Mouse (Mus musculus) limb, embryonic 14.5 days (tissue): ENCODE results near the gene Ap1m2. TPM values are rescaled to one million over a fixed set of nuclear protein-coding genes. Genes with fewer than 3 reads are reported as not detected.

Experiments used
- ATAC-seq: fragments of 200-750 bp; cut with Nextera tagmentation; 2 replicates; pipeline ENCODE4 v1.8.0; 2017; ENCODE audit warnings: low read depth, moderate number of reproducible peaks, moderate TSS enrichment; ENCODE audit not compliant: low FRiP score
- DNase-seq: peaks from one replicate; pipeline ENCODE4 v3.0.0-alpha.2; 2015; ENCODE audit warnings: low spot score
- H3K27ac ChIP-seq: fragments of 300-500 bp; sonication (generic); replicated peaks from 2 replicates; pipeline ENCODE4 v1.5.1; 2014; ENCODE audit warnings: low read depth, mild to moderate bottlenecking, low read length, moderate library complexity, mixed read lengths
- H3K27me3 ChIP-seq: fragments of 300-500 bp; sonication (generic); 2 replicates; pipeline ENCODE4 v1.6.1; 2014; ENCODE audit warnings: low read length, mixed read lengths; ENCODE audit not compliant: control insufficient read depth, insufficient read depth
- H3K36me3 ChIP-seq: fragments of 300-500 bp; sonication (generic); 2 replicates; pipeline ENCODE4 v1.6.1; 2014; ENCODE audit warnings: mild to moderate bottlenecking, low read length, moderate library complexity, mixed read lengths; ENCODE audit not compliant: control insufficient read depth, insufficient read depth
- H3K4me1 ChIP-seq: fragments of 300-500 bp; sonication (generic); 2 replicates; pipeline ENCODE4 v1.6.1; 2014; ENCODE audit warnings: antibody characterized with exemption, low read length, mixed read lengths; ENCODE audit not compliant: control insufficient read depth, insufficient read depth
- H3K4me2 ChIP-seq: fragments of 300-500 bp; sonication (generic); replicated peaks from 2 replicates; pipeline ENCODE4 v1.6.1; 2014; ENCODE audit warnings: low read depth, mild to moderate bottlenecking, low read length, moderate library complexity; ENCODE audit not compliant: severe bottlenecking
- H3K4me3 ChIP-seq: fragments of 300-500 bp; sonication (generic); replicated peaks from 2 replicates; pipeline ENCODE4 v1.5.1; 2014; ENCODE audit warnings: low read length
- H3K9ac ChIP-seq: fragments of 300-500 bp; sonication (generic); 2 replicates; pipeline ENCODE4 v1.6.1; 2014; ENCODE audit warnings: mild to moderate bottlenecking, low read depth, low read length, moderate library complexity; ENCODE audit not compliant: severe bottlenecking
- H3K9me3 ChIP-seq: fragments of 300-500 bp; sonication (generic); 2 replicates; pipeline ENCODE4 v1.6.1; 2016; ENCODE audit warnings: low read length; ENCODE audit not compliant: control insufficient read depth
- POLR2A ChIP-seq: fragments of 200-500 bp; IDR thresholded peaks from 2 replicates; pipeline ENCODE4 v1.8.0; 2012; ENCODE audit warnings: inconsistent platforms, mild to moderate bottlenecking, moderate library complexity, borderline replicate concordance; ENCODE audit not compliant: insufficient read depth, insufficient read length; ENCODE audit errors: extremely low read depth
- WGBS: fragments of 180-500 bp; shearing (Covaris S2); extraction: QIAGEN DNeasy Blood & Tissue Kit; methylation state at CpG from one replicate; pipeline ENCODE4 v1.1.7; 2014; 5-methylcytosine and 5-hydroxymethylcytosine counted together
- polyA plus RNA-seq, 2 experiments: library from polyadenylated mRNA; depleted of rRNA in 1 of 2; stranded (reverse) in 1 of 2; unstranded in 1 of 2; fragments of >200 nt; fragmentation: Nextera tagmentation in 1 of 2; extraction: Ambion mirVana in 1 of 2; gene quantifications; 2 replicates each; pipeline versions ENCODE4 v1.2.1 to v1.2.3; 2012 to 2014

The Ap1m2 gene
- polyA plus RNA-seq, 2 experiments, result 16.3 to 29.3 TPM

DNA sequence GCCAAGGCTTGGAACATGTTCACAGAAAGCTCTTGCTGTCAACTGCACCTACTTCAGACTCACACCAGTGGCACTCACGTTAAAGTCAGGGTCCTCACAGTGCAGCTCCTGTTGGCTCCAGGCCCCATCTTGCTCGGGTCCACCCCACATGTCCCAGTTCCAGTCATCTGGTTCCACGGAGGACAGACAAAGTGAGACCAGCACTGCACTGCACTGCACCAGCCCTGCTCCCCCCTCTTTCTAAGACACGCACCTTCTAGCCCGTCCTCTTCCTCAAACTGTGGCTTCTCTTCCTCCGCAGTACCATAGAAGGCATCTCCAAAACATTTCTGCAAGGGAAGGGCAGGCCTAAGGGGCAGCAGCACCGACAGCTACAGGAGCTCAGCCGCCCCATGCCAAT, 35.8 kb downstream of the Ap1m2 start:
- H3K4me1 ChIP-seq, result no peaks in the 10 kb centered on the region
- WGBS, result 86% methylated on average over 8 of the region's 8 CpGs
- ATAC-seq, result no peak

DNA sequence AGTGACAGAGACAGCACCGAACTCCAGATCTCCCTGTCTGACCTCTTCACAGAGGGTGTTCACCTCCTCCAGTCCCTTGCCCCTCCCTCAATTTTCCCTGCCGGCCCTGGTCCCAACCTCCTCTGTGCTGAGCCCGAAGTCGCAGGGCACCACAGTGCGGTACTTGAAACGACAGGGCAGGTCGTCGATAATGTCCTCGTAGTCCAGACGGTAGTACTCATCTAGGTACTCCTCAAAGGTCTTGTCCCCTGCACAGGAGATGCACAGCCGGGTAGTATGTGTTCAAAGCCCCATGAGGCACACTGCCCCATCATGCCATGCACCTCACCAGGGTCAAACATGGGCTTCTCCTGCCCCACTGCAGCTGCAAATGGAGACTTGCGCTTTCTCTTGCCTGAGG, 36.4 kb downstream of the Ap1m2 start:
- no peak for TF ChIP-seq POLR2A
- no peaks in the 10 kb centered on the region for H3K4me1 ChIP-seq

More for the DNA sequence above, 35.8 kb downstream of the Ap1m2 start:
- H3K36me3 ChIP-seq, result peaks cover 98% of the 10 kb centered on the region
- no peak for TF ChIP-seq POLR2A
- no peaks in the 10 kb centered on the region for H3K9me3 ChIP-seq
- no peak overlapping the region for H3K27ac ChIP-seq
- H3K9ac ChIP-seq, result no peak overlapping the region
- H3K4me2 ChIP-seq, result no peak overlapping the region
- no peak for DNase-seq
- no peaks in the 10 kb centered on the region for H3K27me3 ChIP-seq
- H3K4me3 ChIP-seq, result no peak overlapping the region

DNA sequence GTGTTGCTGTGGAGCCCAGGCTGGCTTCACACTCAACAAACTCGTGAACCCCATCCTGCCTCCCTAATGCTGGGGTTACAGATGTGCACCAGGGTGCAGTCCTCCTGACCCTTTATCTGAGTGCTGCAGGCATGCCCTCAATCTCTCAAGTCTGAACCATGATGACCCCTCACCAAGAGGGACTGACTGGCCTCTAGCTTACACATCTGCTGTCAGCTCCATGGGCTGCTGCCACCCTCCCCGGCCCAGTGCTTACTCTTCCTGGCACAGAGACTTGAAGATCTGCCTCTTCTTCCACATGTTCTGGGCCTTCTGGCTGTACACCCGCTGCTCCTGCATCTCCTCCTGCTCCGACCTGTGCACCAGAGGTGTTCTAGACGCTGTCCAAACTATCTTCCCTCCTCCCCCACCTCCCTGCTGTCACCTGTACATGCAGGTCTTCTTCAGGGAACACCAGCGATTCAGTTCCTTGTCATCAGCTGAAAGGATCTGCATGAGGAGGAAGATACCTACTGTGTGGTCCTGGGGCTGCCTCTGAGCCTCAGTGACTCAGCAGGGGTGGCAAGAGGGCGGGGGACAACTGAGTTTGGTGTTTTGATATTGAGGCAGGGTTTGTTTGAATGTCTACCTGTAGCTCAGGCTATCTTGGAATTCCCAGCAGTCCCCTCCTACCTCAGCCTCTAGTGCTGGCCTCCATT, 37.0 kb downstream of the Ap1m2 start:
- TF ChIP-seq POLR2A, result no peak
- no peaks in the 10 kb centered on the region for H3K27me3 ChIP-seq
- DNase-seq, result no peak
- no peaks in the 10 kb centered on the region for H3K9me3 ChIP-seq
- H3K36me3 ChIP-seq, result peaks cover 98% of the 10 kb centered on the region
- no peaks in the 10 kb centered on the region for H3K4me1 ChIP-seq
- H3K27ac ChIP-seq, result no peak overlapping the region
- WGBS, result 84% methylated on average over 7 of the region's 7 CpGs
- no peak overlapping the region for H3K9ac ChIP-seq
- ATAC-seq, result no peak
- H3K4me3 ChIP-seq, result no peak overlapping the region
- H3K4me2 ChIP-seq, result no peak overlapping the region

More for the DNA sequence above, 36.4 kb downstream of the Ap1m2 start:
- no peak overlapping the region for H3K4me3 ChIP-seq
- no peak overlapping the region for H3K4me2 ChIP-seq
- no peak for ATAC-seq
- 90% methylated on average over 12 of the region's 12 CpGs for WGBS
- DNase-seq, result no peak
- no peak overlapping the region for H3K9ac ChIP-seq
- H3K27ac ChIP-seq, result no peak overlapping the region
- H3K27me3 ChIP-seq, result no peaks in the 10 kb centered on the region
- H3K9me3 ChIP-seq, result no peaks in the 10 kb centered on the region
- H3K36me3 ChIP-seq, result peaks cover 98% of the 10 kb centered on the region

DNA sequence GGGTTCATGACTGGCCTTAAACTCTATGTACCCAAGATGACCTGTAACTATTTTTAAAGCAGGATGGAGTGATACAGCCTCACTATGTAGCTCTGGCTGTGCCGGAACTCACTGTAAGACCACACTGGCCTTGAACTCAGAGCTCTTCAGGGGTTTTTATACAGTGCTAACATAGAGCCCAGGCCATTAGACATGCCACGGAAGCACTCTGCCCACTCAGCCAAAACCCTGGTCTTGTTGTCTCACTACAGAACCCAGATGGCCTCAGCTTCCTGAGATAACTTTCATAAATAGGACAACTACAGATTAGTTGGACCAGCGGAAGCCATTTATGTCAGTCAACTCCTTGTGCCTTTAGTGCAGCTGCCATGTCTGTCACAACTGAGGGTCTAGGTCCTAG, 37.8 kb downstream of the Ap1m2 start:
- no peak for DNase-seq
- H3K9ac ChIP-seq, result no peak overlapping the region
- TF ChIP-seq POLR2A, result no peak

DNA sequence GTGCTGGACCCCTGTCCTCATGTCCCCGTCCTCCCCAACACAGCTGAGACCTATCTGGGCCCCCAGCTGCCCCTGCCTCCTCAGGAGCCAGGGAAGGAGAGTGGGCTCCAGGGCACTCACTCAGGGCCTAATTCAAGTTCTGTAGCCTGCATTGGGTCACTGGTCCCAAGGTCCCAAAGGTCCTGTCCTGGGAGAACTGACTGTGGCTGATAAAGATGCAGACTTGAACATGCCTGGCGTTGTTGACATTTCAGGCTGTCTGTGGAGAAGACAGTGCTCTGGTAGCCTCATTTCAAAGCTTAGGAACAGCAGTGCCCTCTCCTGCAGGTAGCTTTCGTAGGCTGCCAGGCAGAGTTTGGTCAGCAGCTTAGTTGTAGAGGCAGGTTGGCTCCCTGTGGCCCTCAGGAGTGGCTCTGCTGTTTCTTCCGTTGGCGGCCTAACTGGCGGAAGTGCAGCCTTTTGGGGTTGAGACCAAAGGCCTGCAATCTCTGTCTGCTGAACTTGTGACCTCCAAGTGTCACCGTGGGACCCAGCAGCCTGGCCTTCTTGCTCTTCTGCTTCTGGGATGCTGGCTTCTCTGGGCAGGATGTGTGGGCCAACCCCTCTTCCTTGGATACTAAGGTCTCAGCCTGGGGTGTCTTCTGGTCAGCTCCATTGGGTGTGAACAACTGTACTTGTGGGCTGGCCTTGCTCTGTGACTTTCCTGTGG, 38.5 kb downstream of the Ap1m2 start:
- Histone ChIP-seq H3K9me3 (no peaks in the 10 kb centered on the region), H3K4me1 (no peaks in the 10 kb centered on the region), H3K4me2 (no peak overlapping the region), H3K27me3 (no peaks in the 10 kb centered on the region), H3K27ac (no peak overlapping the region), H3K36me3 (peaks cover 95% of the 10 kb centered on the region), H3K4me3 (no peak overlapping the region), H3K9ac (no peak overlapping the region)
- WGBS, result 76% methylated on average over 7 of the region's 7 CpGs
- DNase-seq, result no peak
- no peak for ATAC-seq
- TF ChIP-seq POLR2A, result no peak

More for the DNA sequence above, 37.8 kb downstream of the Ap1m2 start:
- no peak for ATAC-seq
- Histone ChIP-seq H3K4me1 (no peaks in the 10 kb centered on the region), H3K4me2 (no peak overlapping the region), H3K27ac (no peak overlapping the region), H3K9me3 (no peaks in the 10 kb centered on the region), H3K36me3 (peaks cover 95% of the 10 kb centered on the region), H3K27me3 (no peaks in the 10 kb centered on the region), H3K4me3 (no peak overlapping the region)
- WGBS, result 89% methylated on average over 3 of the region's 3 CpGs
